Mouse (Mus musculus) hindbrain, embryonic 11.5 days (tissue): ENCODE measurements around the gene Hip1r. TPM values are rescaled to one million over a fixed set of nuclear protein-coding genes. Genes with fewer than 3 reads are reported as not detected.

Source experiments
- ATAC-seq: fragments of 200-750 bp; cut with Nextera tagmentation; 2 replicates; pipeline ENCODE4 v1.8.0; 2017; ENCODE audit warnings: mild to moderate bottlenecking, moderate TSS enrichment, moderate library complexity; ENCODE audit not compliant: low FRiP score
- DNase-seq: peaks from one replicate; pipeline ENCODE4 v3.0.0-alpha.2; 2015; ENCODE audit warnings: low spot score
- H3K27ac ChIP-seq: fragments of 300-500 bp; sonication (generic); 2 replicates; pipeline ENCODE4 v1.5.1; 2014; ENCODE audit warnings: mild to moderate bottlenecking, low read depth, low read length
- H3K27me3 ChIP-seq: fragments of 300-500 bp; sonication (generic); 2 replicates; pipeline ENCODE4 v1.6.1; 2014; ENCODE audit warnings: mild to moderate bottlenecking, low read length, moderate library complexity, mixed read lengths; ENCODE audit not compliant: control insufficient read depth, insufficient read depth
- H3K36me3 ChIP-seq: fragments of 300-500 bp; sonication (generic); 2 replicates; pipeline ENCODE4 v1.6.1; 2014; ENCODE audit warnings: mild to moderate bottlenecking, low read length, moderate library complexity, mixed read lengths; ENCODE audit not compliant: control insufficient read depth, insufficient read depth
- H3K4me1 ChIP-seq: fragments of 300-500 bp; sonication (generic); replicated peaks from 2 replicates; pipeline ENCODE4 v1.6.1; 2014; ENCODE audit warnings: low read length, mixed read lengths; ENCODE audit not compliant: control insufficient read depth, insufficient read depth
- H3K4me2 ChIP-seq: fragments of 300-500 bp; sonication (generic); replicated peaks from 2 replicates; pipeline ENCODE4 v1.6.1; 2014; ENCODE audit warnings: mild to moderate bottlenecking, low read depth, low read length
- H3K4me3 ChIP-seq: fragments of 300-500 bp; sonication (generic); 2 replicates; pipeline ENCODE4 v1.5.1; 2014; ENCODE audit warnings: low read depth, low read length
- H3K9ac ChIP-seq: fragments of 300-500 bp; sonication (generic); 2 replicates; pipeline ENCODE4 v1.6.1; 2014; ENCODE audit warnings: low read depth, low read length
- H3K9me3 ChIP-seq: fragments of 300-500 bp; sonication (generic); 2 replicates; pipeline ENCODE4 v1.6.1; 2016; ENCODE audit warnings: low read length; ENCODE audit not compliant: control insufficient read depth
- WGBS: fragments of 180-500 bp; shearing (Covaris S2); extraction: QIAGEN DNeasy Blood & Tissue Kit; methylation state at CpG from one replicate; pipeline ENCODE4 v1.1.7; 2014; 5-methylcytosine and 5-hydroxymethylcytosine counted together
- polyA plus RNA-seq: library from polyadenylated mRNA; unstranded; fragments of >200 nt; fragmentation: Nextera tagmentation; extraction: Ambion mirVana; gene quantifications from 2 replicates; pipeline ENCODE4 v1.2.1, GENCODE M21; 2014

Hip1r gene
- polyA plus RNA-seq, 1 experiment from 2014 or later, result 6.0 TPM

GRCm38 (mm10) chr5:123966759-123967158, 6.7 kb upstream of the Hip1r start:
- no peak overlapping the region for H3K4me2 ChIP-seq
- H3K4me1 ChIP-seq, result no peaks in the 10 kb centered on the region
- WGBS, result 92% methylated on average over 2 of the region's 2 CpGs
- no peaks in the 10 kb centered on the region for H3K27me3 ChIP-seq
- ATAC-seq (no peak), DNase-seq (no peak)
- H3K9ac ChIP-seq, result no peak overlapping the region
- H3K36me3 ChIP-seq, result no peaks in the 10 kb centered on the region
- H3K27ac ChIP-seq, result no peak overlapping the region
- H3K9me3 ChIP-seq, result no peaks in the 10 kb centered on the region
- no peak overlapping the region for H3K4me3 ChIP-seq

- no peak overlapping the region for H3K4me3 ChIP-seq
- no peak for DNase-seq
- no peak overlapping the region for H3K27ac ChIP-seq
- no peaks in the 10 kb centered on the region for H3K9me3 ChIP-seq
- no peak overlapping the region for H3K9ac ChIP-seq
- ATAC-seq, result no peak
- WGBS, result 89% methylated on average over 5 of the region's 5 CpGs
- H3K36me3 ChIP-seq, result no peaks in the 10 kb centered on the region
- 0 out of 2 replicates have a peak, but pooled peaks cover 2% of the 10 kb centered on the region for H3K27me3 ChIP-seq
- no peak overlapping the region for H3K4me2 ChIP-seq
- H3K4me1 ChIP-seq, result no peaks in the 10 kb centered on the region; the same call in 1 of the 2 replicates
These were observed 5.0 kb upstream of the Hip1r start for GRCm38 (mm10) chr5:123968468-123968867.

- no peak overlapping the region for H3K4me2 ChIP-seq
- H3K27ac ChIP-seq, result no peak overlapping the region
- H3K9me3 ChIP-seq, result no peaks in the 10 kb centered on the region
- H3K36me3 ChIP-seq, result no peaks in the 10 kb centered on the region
- 0 out of 2 replicates have a peak, but pooled peaks cover 2% of the 10 kb centered on the region for H3K27me3 ChIP-seq
- 80% methylated on average over 8 of the region's 8 CpGs for WGBS
- no peak for DNase-seq
- no peak for ATAC-seq
- no peak overlapping the region for H3K9ac ChIP-seq
- no peak overlapping the region for H3K4me3 ChIP-seq
- no peaks in the 10 kb centered on the region; the same call in 1 of the 2 replicates for H3K4me1 ChIP-seq
These were observed 4.2 kb upstream of the Hip1r start for GRCm38 (mm10) chr5:123969216-123969615.

GRCm38 (mm10) chr5:123970576-123970975, 2.9 kb upstream of the Hip1r start:
- peaks cover 3% of the 10 kb centered on the region; the same call in 1 of the 2 replicates for H3K4me1 ChIP-seq
- DNase-seq (no peak), ATAC-seq (no peak)
- H3K36me3 ChIP-seq, result no peaks in the 10 kb centered on the region
- H3K4me2 ChIP-seq, result no peak overlapping the region
- H3K27me3 ChIP-seq, result 0 out of 2 replicates have a peak, but pooled peaks cover 2% of the 10 kb centered on the region
- WGBS, result 89% methylated on average over 4 of the region's 4 CpGs
- no peak overlapping the region for H3K4me3 ChIP-seq
- H3K9ac ChIP-seq, result no peak overlapping the region
- H3K27ac ChIP-seq, result no peak overlapping the region
- H3K9me3 ChIP-seq, result no peaks in the 10 kb centered on the region

- DNase-seq (no peak), ATAC-seq (no peak)
- Histone ChIP-seq H3K27ac (no peak overlapping the region), H3K36me3 (no peaks in the 10 kb centered on the region), H3K9ac (no peak overlapping the region), H3K4me1 (peaks cover 3% of the 10 kb centered on the region), H3K9me3 (no peaks in the 10 kb centered on the region), H3K4me2 (no peak overlapping the region), H3K27me3 (peaks cover 4% of the 10 kb centered on the region; the same call in 1 of the 2 replicates), H3K4me3 (no peak overlapping the region)
- WGBS, result 64% methylated on average over 6 of the region's 6 CpGs
These were observed 975 bp upstream of the Hip1r start for GRCm38 (mm10) chr5:123972453-123972852.

- no peak for DNase-seq
- WGBS, result under 1% methylated on average over 14 of the region's 14 CpGs
- H3K36me3 ChIP-seq, result no peaks in the 10 kb centered on the region
- peaks cover 3% of the 10 kb centered on the region for H3K4me1 ChIP-seq
- no peak overlapping the region for H3K27ac ChIP-seq
- H3K4me2 ChIP-seq, result peak overlapping the region; percentile 92
- peak overlapping the region; percentile 66 for H3K9ac ChIP-seq
- H3K4me3 ChIP-seq, result peak overlapping the region; percentile 61
- H3K27me3 ChIP-seq, result peaks cover 8% of the 10 kb centered on the region; the same call in 1 of the 2 replicates
- H3K9me3 ChIP-seq, result no peaks in the 10 kb centered on the region
- peak; percentile 25; the same call in 1 of the 2 replicates for ATAC-seq
These were observed 704 bp downstream of the Hip1r start for GRCm38 (mm10) chr5:123974179-123974485.

GRCm38 (mm10) chr5:123974616-123975111, 1.2 kb downstream of the Hip1r start:
- no peak overlapping the region for H3K9ac ChIP-seq
- 35% methylated on average over 11 of the region's 11 CpGs for WGBS
- ATAC-seq (no peak), DNase-seq (no peak)
- H3K4me3 ChIP-seq, result peak overlapping the region; percentile 61
- peaks cover 3% of the 10 kb centered on the region for H3K4me1 ChIP-seq
- H3K4me2 ChIP-seq, result peak overlapping the region; percentile 92
- no peaks in the 10 kb centered on the region for H3K36me3 ChIP-seq
- no peaks in the 10 kb centered on the region for H3K9me3 ChIP-seq
- no peak overlapping the region for H3K27ac ChIP-seq
- peaks cover 8% of the 10 kb centered on the region; the same call in 1 of the 2 replicates for H3K27me3 ChIP-seq

GRCm38 (mm10) chr5:123975668-123976180, 2.3 kb downstream of the Hip1r start:
- Histone ChIP-seq H3K36me3 (no peaks in the 10 kb centered on the region), H3K4me3 (no peak overlapping the region), H3K9ac (no peak overlapping the region), H3K27ac (no peak overlapping the region), H3K27me3 (peaks cover 8% of the 10 kb centered on the region; the same call in 1 of the 2 replicates), H3K9me3 (no peaks in the 10 kb centered on the region), H3K4me2 (no peak overlapping the region), H3K4me1 (peaks cover 3% of the 10 kb centered on the region)
- ATAC-seq (no peak), DNase-seq (no peak)
- 68% methylated on average over 6 of the region's 6 CpGs for WGBS

- no peak overlapping the region for H3K9ac ChIP-seq
- no peaks in the 10 kb centered on the region for H3K9me3 ChIP-seq
- no peaks in the 10 kb centered on the region for H3K36me3 ChIP-seq
- DNase-seq (no peak), ATAC-seq (no peak)
- 41% methylated on average over 3 of the region's 3 CpGs for WGBS
- H3K4me3 ChIP-seq, result no peak overlapping the region
- H3K27me3 ChIP-seq, result peaks cover 8% of the 10 kb centered on the region; the same call in 1 of the 2 replicates
- peaks cover 3% of the 10 kb centered on the region for H3K4me1 ChIP-seq
- H3K27ac ChIP-seq, result no peak overlapping the region
- H3K4me2 ChIP-seq, result no peak overlapping the region
These were observed 3.8 kb downstream of the Hip1r start for GRCm38 (mm10) chr5:123977231-123977630.
